In genomic region chr12:84653912-84654311, GRCm38 (mm10) we compare ENCODE assay signal across 8 mouse cellular contexts. TPM values are rescaled to one million over a fixed set of nuclear protein-coding genes. Genes with fewer than 3 reads are reported as not detected.
DNase-seq lines count a peak whose midpoint lies in the region; ATAC-seq and TF ChIP-seq lines count a peak whose summit lies in the region.
"Had no signal": no experiment of that assay in that cellular context is flagged by ENCODE, and none has a peak within 500 bp of the region (broad histone marks: within the 10 kb centered on the region; RNA-seq: fewer than 3 reads in every experiment).

No protein-coding gene starts in this region.

- no peak for TF ChIP-seq EP300 in liver, embryonic 14.5 days (IDR thresholded peaks at IDR 0.05; ENCODE audit: low read depth)

- H3K27ac ChIP-seq in embryonic fibroblast, embryonic 13.5 days (ENCODE audit: insufficient read depth, low read length) = no peak overlapping the region
- no peak overlapping the region for H3K27ac ChIP-seq in liver, embryonic 14.5 days

- H3K9ac ChIP-seq in liver, embryonic 14.5 days (replicated peaks) = no peak overlapping the region

- WGBS in liver, embryonic 14.5 days (ENCODE audit: insufficient replicate concordance) = 16% methylated on average over 3 of the region's 3 CpGs

- H3K4me2 ChIP-seq in liver, embryonic 14.5 days (ENCODE audit: low read depth) = no peak overlapping the region

- TF ChIP-seq POLR2A in brain, embryonic 14.5 days (IDR thresholded peaks at IDR 0.05; ENCODE audit: borderline replicate concordance, extremely low read depth, insufficient read depth, insufficient read length, poor library complexity, severe bottlenecking) = no peak
- TF ChIP-seq POLR2A in embryonic fibroblast, embryonic 13.5 days (IDR thresholded peaks at IDR 0.05; ENCODE audit: low read depth, low read length) = no peak

- ATAC-seq in liver, embryonic 14.5 days (ENCODE audit: insufficient read depth) = no peak

- peak; percentile 93 for TF ChIP-seq CTCF in brain, embryonic 14.5 days (IDR thresholded peaks at IDR 0.05; ENCODE audit: borderline replicate concordance, extremely low read depth, insufficient read depth, insufficient read length)
- peak; percentile 92 for TF ChIP-seq CTCF in embryonic fibroblast, embryonic 13.5 days (IDR thresholded peaks at IDR 0.05; ENCODE audit: borderline replicate concordance, insufficient read depth, low read length)
- peak; percentile 94 for TF ChIP-seq CTCF in liver, embryonic 14.5 days (IDR thresholded peaks at IDR 0.05; ENCODE audit: low read depth)

- no peaks in the 10 kb centered on the region for H3K36me3 ChIP-seq in liver, embryonic 14.5 days (replicated peaks; ENCODE audit: control insufficient read depth, insufficient read depth, low read depth)

- no peaks in the 10 kb centered on the region for H3K4me1 ChIP-seq in embryonic fibroblast, embryonic 13.5 days (ENCODE audit: control insufficient read depth, insufficient read depth, low read length)
- H3K4me1 ChIP-seq in liver, embryonic 14.5 days (replicated peaks; ENCODE audit: control insufficient read depth in 2 of 2, insufficient read depth in 2 of 2, low read length in 1 of 2) = no peaks in the 10 kb centered on the region; a peak in 1 of 4 replicates

- no peaks in the 10 kb centered on the region for H3K9me3 ChIP-seq in liver, embryonic 14.5 days (ENCODE audit: control insufficient read depth, low read length)

- no peaks in the 10 kb centered on the region; the same call in 1 of the 2 replicates for H3K27me3 ChIP-seq in liver, embryonic 14.5 days (ENCODE audit: control insufficient read depth, insufficient read depth, low read length)

- H3K4me3 ChIP-seq in embryonic fibroblast, embryonic 13.5 days (ENCODE audit: insufficient read depth, low read length) = no peak overlapping the region
- no peak overlapping the region for H3K4me3 ChIP-seq in liver, embryonic 14.5 days (ENCODE audit: insufficient read depth in 1 of 2, low read depth in 2 of 2, low read length in 2 of 2)

- DNase-seq in urinary bladder, postnatal 14 days (ENCODE audit: low spot score) = peak; percentile 56
- DNase-seq in urinary bladder, postnatal 4 days (ENCODE audit: low spot score in 2 of 2) = no peak
- peak; percentile 57 for DNase-seq in brain, embryonic 14.5 days (ENCODE audit: low read depth)
- peak; percentile 8 to 42 for DNase-seq in kidney, adult 8-10 months
- DNase-seq in liver, embryonic 14.5 days (ENCODE audit: low read depth in 3 of 3, low spot score in 3 of 3) = peak in 1 of 3 experiments; percentile 30
- DNase-seq in retina, postnatal 7 days (ENCODE audit: low read depth, low spot score) = peak; percentile 46

RNA-seq across cellular contexts. Expression of gene Vrtn, which starts 13.1 kb away (rescaled TPM):
- polyA plus RNA-seq in brain, embryonic 14.5 days (2012; rRNA removed) = 0.03 TPM in 1 of 2 replicates, not detected in the other
- not detected in 2 replicates for polyA plus RNA-seq in embryonic fibroblast, embryonic 13.5 days (2011; ENCODE audit: insufficient read length, low read depth, missing spikeins)
- not detected in 2 replicates for polyA plus RNA-seq in liver, embryonic 14.5 days (2012; rRNA removed)
- not detected in 2 replicates for polyA plus RNA-seq in liver, embryonic 14.5 days (2014; fragmentation: Nextera tagmentation; extraction: Ambion mirVana)
- polyA plus RNA-seq: gonadal fat pad, adult 2 months had no signal

RNA-seq across cellular contexts. Expression of gene Abcd4, which starts 36.7 kb away (rescaled TPM):
- 25.1 and 34.0 TPM in 2 replicates for polyA plus RNA-seq in brain, embryonic 14.5 days (2012; rRNA removed)
- 14.7 and 18.2 TPM in 2 replicates for polyA plus RNA-seq in embryonic fibroblast, embryonic 13.5 days (2011; ENCODE audit: insufficient read length, low read depth, missing spikeins)
- polyA plus RNA-seq in liver, embryonic 14.5 days (2012; rRNA removed) = 3.4 and 3.7 TPM in 2 replicates
- polyA plus RNA-seq in liver, embryonic 14.5 days (2014; fragmentation: Nextera tagmentation; extraction: Ambion mirVana) = 1.5 and 1.6 TPM in 2 replicates

RNA-seq across cellular contexts. Expression of gene Syndig1l, which starts 44.7 kb away (rescaled TPM):
- 5.0 and 10.1 TPM in 2 replicates for polyA plus RNA-seq in brain, embryonic 14.5 days (2012; rRNA removed)
- polyA plus RNA-seq in embryonic fibroblast, embryonic 13.5 days (2011; ENCODE audit: insufficient read length, low read depth, missing spikeins) = not detected in 2 replicates
- 0.04 and 0.06 TPM in 2 replicates for polyA plus RNA-seq in liver, embryonic 14.5 days (2012; rRNA removed)
- polyA plus RNA-seq in liver, embryonic 14.5 days (2014; fragmentation: Nextera tagmentation; extraction: Ambion mirVana) = 0.08 and 0.14 TPM in 2 replicates

Comparison
In these comparisons a context has a peak if more than half of its experiments do, and no peak if none do; other contexts are left out.
1. DNase-seq: peak in urinary bladder, postnatal 14 days (single experiment), brain, embryonic 14.5 days (single experiment), kidney, adult 8-10 months (2 of 2) and retina, postnatal 7 days (single experiment); none in urinary bladder, postnatal 4 days (0 of 2).
2. Peak in every context shown above with its lines, with median percentiles within 50 percentile points of each other: CTCF ChIP-seq.